Mouse (Mus musculus) cortical plate, adult 2 months (tissue): ENCODE data around the gene Sgms1.

ENCODE experiments used
- CTCF ChIP-seq: fragments of 200-500 bp; IDR thresholded peaks from 2 replicates; pipeline ENCODE4 v1.5.1; 2011; ENCODE audit warnings: mild to moderate bottlenecking, control low read depth, low read length; ENCODE audit not compliant: insufficient read depth; ENCODE audit errors: extremely low read depth
- POLR2A ChIP-seq: fragments of 200-500 bp; IDR thresholded peaks from 2 replicates; pipeline ENCODE4 v1.6.1; 2011; ENCODE audit warnings: mild to moderate bottlenecking, low read length, control low read depth; ENCODE audit not compliant: insufficient read depth; ENCODE audit errors: extremely low read depth

DNA sequence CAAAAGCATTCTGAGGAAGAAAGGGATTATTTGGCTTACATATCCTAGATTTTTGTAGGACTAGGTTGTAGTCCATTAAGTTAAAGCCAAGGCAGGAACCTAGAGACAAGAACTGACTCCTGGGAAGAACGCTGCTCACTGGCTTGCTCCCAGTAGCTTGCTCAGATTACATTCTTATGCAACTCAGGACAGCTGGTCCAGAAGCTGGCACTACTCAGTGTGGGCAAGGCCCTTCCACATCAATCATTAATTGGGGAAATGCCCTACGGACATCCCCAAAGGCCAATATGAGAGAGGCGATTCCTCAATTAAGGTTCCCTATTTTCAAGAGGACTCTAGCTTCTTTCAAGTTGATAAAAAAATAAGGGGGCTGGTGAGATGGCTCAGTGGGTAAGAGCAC, 80.2 kb downstream of the Sgms1 start:
- TF ChIP-seq CTCF (no peak), POLR2A (no peak)
